In genomic region chr2:156904976-156905717, GRCm38 (mm10) we compare ENCODE assay signal across 10 mouse cellular contexts. TPM values are rescaled to one million over a fixed set of nuclear protein-coding genes. Genes with fewer than 3 reads are reported as not detected.
A peak's percentile ranks its signal among the peaks of the same experiment; 100 is the strongest.
DNase-seq lines count a peak whose midpoint lies in the region; ATAC-seq and TF ChIP-seq lines count a peak whose summit lies in the region.
"Had no signal": no experiment of that assay in that cellular context is flagged by ENCODE, and none has a peak within 500 bp of the region (broad histone marks: within the 10 kb centered on the region; RNA-seq: fewer than 3 reads in every experiment).

No protein-coding gene starts in this region.

- no peak overlapping the region for H3K9ac ChIP-seq in midbrain, embryonic 14.5 days (replicated peaks; ENCODE audit: low read length)
- H3K9ac ChIP-seq in midbrain, embryonic 13.5 days (replicated peaks), result no peak overlapping the region
- H3K9ac ChIP-seq in liver, postnatal 0 days (replicated peaks), result no peak overlapping the region
- H3K9ac ChIP-seq: midbrain, embryonic 12.5 days had no signal

- peak; percentile 76 for DNase-seq in midbrain, embryonic 14.5 days
- DNase-seq in adrenal gland, postnatal 14 days, result peak; percentile 65
- DNase-seq in forelimb bud, embryonic 11.5 days (ENCODE audit: low read depth, low spot score), result peak; percentile 66
- peak; percentile 78 for DNase-seq in kidney, postnatal 14 days
- DNase-seq in liver, postnatal 0 days, result peak; percentile 51
- peak; percentile 27 for DNase-seq in skeletal muscle tissue, adult 2 months (ENCODE audit: low read depth, low spot score)

- ATAC-seq in midbrain, embryonic 14.5 days (ENCODE audit: low FRiP score, low TSS enrichment), result no peak
- ATAC-seq in midbrain, embryonic 13.5 days, result no peak
- ATAC-seq in liver, postnatal 0 days, result no peak
- ATAC-seq in megakaryocyte, adult 5-6 weeks (ENCODE audit: poor library complexity, severe bottlenecking), result no peak

- TF ChIP-seq EP300 in liver, postnatal 0 days (IDR thresholded peaks at IDR 0.05; ENCODE audit: low read depth), result no peak

- no peak overlapping the region for H3K4me3 ChIP-seq in midbrain, embryonic 14.5 days (replicated peaks; ENCODE audit: low read depth, low read length)
- H3K4me3 ChIP-seq in midbrain, embryonic 13.5 days (replicated peaks), result no peak overlapping the region
- H3K4me3 ChIP-seq in liver, postnatal 0 days (ENCODE audit: low read depth, low read length), result no peak overlapping the region
- H3K4me3 ChIP-seq: midbrain, embryonic 12.5 days had no signal

- no peaks in the 10 kb centered on the region for H3K4me1 ChIP-seq in midbrain, embryonic 14.5 days (ENCODE audit: control insufficient read depth, insufficient read depth, low read length)
- no peaks in the 10 kb centered on the region for H3K4me1 ChIP-seq in midbrain, embryonic 13.5 days (replicated peaks)
- H3K4me1 ChIP-seq in liver, postnatal 0 days (ENCODE audit: insufficient read depth), result no peaks in the 10 kb centered on the region
- H3K4me1 ChIP-seq: midbrain, embryonic 12.5 days had no signal

- no peaks in the 10 kb centered on the region for H3K9me3 ChIP-seq in midbrain, embryonic 14.5 days (ENCODE audit: control insufficient read depth, low read length)
- H3K9me3 ChIP-seq in midbrain, embryonic 13.5 days, result no peaks in the 10 kb centered on the region
- no peaks in the 10 kb centered on the region for H3K9me3 ChIP-seq in liver, postnatal 0 days (ENCODE audit: low read length)
- H3K9me3 ChIP-seq: midbrain, embryonic 12.5 days had no signal

- no peak overlapping the region for H3K4me2 ChIP-seq in midbrain, embryonic 14.5 days (ENCODE audit: low read length)
- no peak overlapping the region for H3K4me2 ChIP-seq in midbrain, embryonic 13.5 days (replicated peaks)
- H3K4me2 ChIP-seq in liver, postnatal 0 days (ENCODE audit: low read depth, low read length), result no peak overlapping the region
- H3K4me2 ChIP-seq: midbrain, embryonic 12.5 days had no signal

- no peak overlapping the region for H3K27ac ChIP-seq in midbrain, embryonic 14.5 days (replicated peaks; ENCODE audit: low read depth, low read length)
- H3K27ac ChIP-seq in midbrain, embryonic 13.5 days, result no peak overlapping the region; the same call in 1 of the 2 replicates
- no peak overlapping the region for H3K27ac ChIP-seq in liver, postnatal 0 days (ENCODE audit: low read depth)
- H3K27ac ChIP-seq: midbrain, embryonic 12.5 days had no signal

- TF ChIP-seq CTCF in liver, postnatal 0 days (IDR thresholded peaks at IDR 0.05; ENCODE audit: low read depth), result peak; percentile 74

- H3K36me3 ChIP-seq in midbrain, embryonic 14.5 days (ENCODE audit: control insufficient read depth, insufficient read depth, low read length), result no peaks in the 10 kb centered on the region
- no peaks in the 10 kb centered on the region for H3K36me3 ChIP-seq in midbrain, embryonic 13.5 days
- H3K36me3 ChIP-seq in liver, postnatal 0 days (replicated peaks; ENCODE audit: insufficient read depth, low read length), result no peaks in the 10 kb centered on the region
- H3K36me3 ChIP-seq: midbrain, embryonic 12.5 days had no signal

- H3K27me3 ChIP-seq in midbrain, embryonic 14.5 days (ENCODE audit: control insufficient read depth, insufficient read depth, low read length), result no peaks in the 10 kb centered on the region
- H3K27me3 ChIP-seq in midbrain, embryonic 13.5 days, result no peaks in the 10 kb centered on the region
- no peaks in the 10 kb centered on the region for H3K27me3 ChIP-seq in liver, postnatal 0 days (ENCODE audit: insufficient read depth, low read length)
- H3K27me3 ChIP-seq: midbrain, embryonic 12.5 days had no signal

- WGBS in midbrain, embryonic 14.5 days, result 30% methylated on average over 6 of the region's 6 CpGs
- 26% methylated on average over 6 of the region's 6 CpGs for WGBS in midbrain, embryonic 13.5 days
- WGBS in liver, postnatal 0 days (ENCODE audit: insufficient replicate concordance), result 45% methylated on average over 6 of the region's 6 CpGs

RNA-seq across cellular contexts. Expression of gene Sla2, which starts 18.2 kb away (rescaled TPM):
- polyA plus RNA-seq in midbrain, embryonic 14.5 days (2014; fragmentation: Nextera tagmentation; extraction: Ambion mirVana), result 0.22 TPM in 1 of 2 replicates, not detected in the other
- 0.15 and 0.27 TPM in 2 replicates for polyA plus RNA-seq in midbrain, embryonic 13.5 days (2015; fragmentation: Nextera tagmentation; extraction: Ambion mirVana)
- 0.26 and 1.2 TPM in 2 replicates for total RNA-seq in adrenal gland, postnatal 14 days (2021)
- 1.8 and 2.4 TPM in 2 replicates for polyA plus RNA-seq in liver, postnatal 0 days (2015; fragmentation: Nextera tagmentation; extraction: Ambion mirVana)
- total RNA-seq in megakaryocyte, adult 5-6 weeks (2015), result 0.83 and 2.2 TPM in 2 replicates
- total RNA-seq in megakaryocyte, adult 5-6 weeks (2017), result 1.3 and 1.8 TPM in 2 replicates

RNA-seq across cellular contexts. Expression of gene Rab5if, which starts 42.2 kb away (rescaled TPM):
- polyA plus RNA-seq in midbrain, embryonic 14.5 days (2014; fragmentation: Nextera tagmentation; extraction: Ambion mirVana), result 169 and 171 TPM in 2 replicates
- 143 and 158 TPM in 2 replicates for polyA plus RNA-seq in midbrain, embryonic 13.5 days (2015; fragmentation: Nextera tagmentation; extraction: Ambion mirVana)
- total RNA-seq in adrenal gland, postnatal 14 days (2021), result 269 and 294 TPM in 2 replicates
- polyA plus RNA-seq in liver, postnatal 0 days (2015; fragmentation: Nextera tagmentation; extraction: Ambion mirVana), result 190 and 216 TPM in 2 replicates
- total RNA-seq in megakaryocyte, adult 5-6 weeks (2015), result 356 and 374 TPM in 2 replicates
- 194 and 199 TPM in 2 replicates for total RNA-seq in megakaryocyte, adult 5-6 weeks (2017)

RNA-seq across cellular contexts. Expression of gene 4930518I15Rik, which starts 47.4 kb away (rescaled TPM):
- 5.4 and 7.0 TPM in 2 replicates for polyA plus RNA-seq in midbrain, embryonic 14.5 days (2014; fragmentation: Nextera tagmentation; extraction: Ambion mirVana)
- 13.0 and 15.4 TPM in 2 replicates for polyA plus RNA-seq in midbrain, embryonic 13.5 days (2015; fragmentation: Nextera tagmentation; extraction: Ambion mirVana)
- total RNA-seq in adrenal gland, postnatal 14 days (2021), result 2.8 and 4.1 TPM in 2 replicates
- polyA plus RNA-seq in liver, postnatal 0 days (2015; fragmentation: Nextera tagmentation; extraction: Ambion mirVana), result 1.2 and 1.8 TPM in 2 replicates
- 1.4 and 2.4 TPM in 2 replicates for total RNA-seq in megakaryocyte, adult 5-6 weeks (2015)
- 1.5 and 1.9 TPM in 2 replicates for total RNA-seq in megakaryocyte, adult 5-6 weeks (2017)
- total RNA-seq: common myeloid progenitor, adult 5-6 weeks had no signal

Comparison
In these comparisons a context has a peak if more than half of its experiments do, and no peak if none do; other contexts are left out.
1. DNase-seq: peak in every context shown above with its lines; median percentile 78 in kidney, postnatal 14 days; 76 in midbrain, embryonic 14.5 days; 66 in forelimb bud, embryonic 11.5 days; 65 in adrenal gland, postnatal 14 days; 51 in liver, postnatal 0 days; 27 in skeletal muscle tissue, adult 2 months.